8 mouse cellular contexts compared by ENCODE assay signal in genomic region chr13:20297841-20298240, GRCm38 (mm10).
DNase-seq lines count a peak whose midpoint lies in the region; ATAC-seq lines count a peak whose summit lies in the region.

No protein-coding gene starts in this region.

- H3K27me3 ChIP-seq in embryonic facial prominence, embryonic 10.5 days (replicated peaks; ENCODE audit: low read depth, poor library complexity, severe bottlenecking): no peaks in the 10 kb centered on the region
- no peaks in the 10 kb centered on the region for H3K27me3 ChIP-seq in hindbrain, embryonic 14.5 days (ENCODE audit: control insufficient read depth, insufficient read depth, low read length)

- H3K9ac ChIP-seq in hindbrain, embryonic 14.5 days: no peak overlapping the region

- peak; percentile 33 for DNase-seq in ovary, postnatal 36 days (ENCODE audit: low spot score)
- no peak for DNase-seq in ovary, adult 18-20 months (ENCODE audit: low spot score)
- peak; percentile 67 for DNase-seq in adrenal gland, postnatal 14 days
- DNase-seq in embryonic facial prominence, embryonic 10.5 days (ENCODE audit: low spot score): peak; percentile 74
- peak; percentile 88 for DNase-seq in hindbrain, embryonic 14.5 days (ENCODE audit: low spot score)
- DNase-seq in left cerebral cortex, postnatal 4 days: peak; percentile 80
- peak; percentile 68 for DNase-seq in naive thymus-derived CD4-positive, alpha-beta T cell, adult 2 months (ENCODE audit: low read depth)
- DNase-seq in thymus, postnatal 10 days (ENCODE audit: low spot score in 2 of 2): peak; percentile 8 to 62

- H3K36me3 ChIP-seq in embryonic facial prominence, embryonic 10.5 days (replicated peaks): no peaks in the 10 kb centered on the region
- no peaks in the 10 kb centered on the region for H3K36me3 ChIP-seq in hindbrain, embryonic 14.5 days (replicated peaks; ENCODE audit: control insufficient read depth, insufficient read depth)

- 17% methylated on average over 3 of the region's 3 CpGs for WGBS in embryonic facial prominence, embryonic 10.5 days
- WGBS in hindbrain, embryonic 14.5 days: 13% methylated on average over 3 of the region's 3 CpGs

- H3K4me1 ChIP-seq in embryonic facial prominence, embryonic 10.5 days: no peaks in the 10 kb centered on the region
- no peaks in the 10 kb centered on the region for H3K4me1 ChIP-seq in hindbrain, embryonic 14.5 days (replicated peaks; ENCODE audit: control insufficient read depth, insufficient read depth, low read length)

- intact Hi-C loops in left cerebral cortex, postnatal 4 days (cut with DNase I): loop anchor here (1.0 to 5.0 kb wide), 3 partner anchors 739 to 862 kb away; no protein-coding TSS in a partner anchor

- H3K9me3 ChIP-seq in embryonic facial prominence, embryonic 10.5 days: no peaks in the 10 kb centered on the region
- no peaks in the 10 kb centered on the region for H3K9me3 ChIP-seq in hindbrain, embryonic 14.5 days (ENCODE audit: control insufficient read depth, low read length)

- peak; percentile 62; the same call in 1 of the 2 replicates for ATAC-seq in hindbrain, embryonic 14.5 days (ENCODE audit: low FRiP score)

- H3K4me2 ChIP-seq in hindbrain, embryonic 14.5 days (replicated peaks): no peak overlapping the region

- no peak overlapping the region for H3K4me3 ChIP-seq in embryonic facial prominence, embryonic 10.5 days
- no peak overlapping the region for H3K4me3 ChIP-seq in hindbrain, embryonic 14.5 days (replicated peaks; ENCODE audit: low read length)

- H3K27ac ChIP-seq in embryonic facial prominence, embryonic 10.5 days (replicated peaks): no peak overlapping the region
- H3K27ac ChIP-seq in hindbrain, embryonic 14.5 days: no peak overlapping the region
